Mouse (Mus musculus) kidney, postnatal 0 days (tissue): ENCODE results near the gene Ube2c. TPM values are rescaled to one million over a fixed set of nuclear protein-coding genes. Genes with fewer than 3 reads are reported as not detected.
A peak's percentile ranks its signal among the peaks of the same experiment; 100 is the strongest.

ENCODE experiments used
- ATAC-seq: fragments of 200-750 bp; cut with Nextera tagmentation; replicated peaks from 2 replicates; pipeline ENCODE4 v1.8.0; 2017; ENCODE audit warnings: low read depth, moderate number of reproducible peaks, moderate TSS enrichment, moderate library complexity; ENCODE audit not compliant: low FRiP score
- DNase-seq: peaks from one replicate; pipeline ENCODE4 v3.0.0-alpha.2; 2016; ENCODE audit warnings: low spot score
- H3K27ac ChIP-seq: fragments of 300-500 bp; sonication (generic); 2 replicates; pipeline ENCODE4 v1.5.1; 2014; ENCODE audit warnings: mild to moderate bottlenecking
- H3K27me3 ChIP-seq: fragments of 300-500 bp; sonication (generic); 2 replicates; pipeline ENCODE4 v1.6.1; 2014; ENCODE audit warnings: low read length, mixed read lengths; ENCODE audit not compliant: insufficient read depth
- H3K36me3 ChIP-seq: fragments of 300-500 bp; sonication (generic); 2 replicates; pipeline ENCODE4 v1.6.1; 2014; ENCODE audit warnings: low read length, mixed read lengths; ENCODE audit not compliant: insufficient read depth
- H3K4me1 ChIP-seq: fragments of 300-500 bp; sonication (generic); replicated peaks from 2 replicates; pipeline ENCODE4 v1.6.1; 2014; ENCODE audit warnings: antibody characterized with exemption, low read length, mixed read lengths; ENCODE audit not compliant: insufficient read depth
- H3K4me2 ChIP-seq: fragments of 300-500 bp; sonication (generic); 2 replicates; pipeline ENCODE4 v1.6.1; 2014; ENCODE audit warnings: mild to moderate bottlenecking, low read length, moderate library complexity, mixed read lengths
- H3K4me3 ChIP-seq: fragments of 300-500 bp; sonication (generic); replicated peaks from 2 replicates; pipeline ENCODE4 v1.5.1; 2014; ENCODE audit warnings: low read depth, low read length
- H3K9ac ChIP-seq: fragments of 300-500 bp; sonication (generic); 2 replicates; pipeline ENCODE4 v1.6.1; 2014; ENCODE audit warnings: low read depth, low read length
- H3K9me3 ChIP-seq: fragments of 300-500 bp; sonication (generic); replicated peaks from 2 replicates; pipeline ENCODE4 v1.6.1; 2016; ENCODE audit warnings: low read length, inconsistent platforms, mixed read lengths
- CTCF ChIP-seq: IDR thresholded peaks from 2 replicates; pipeline ENCODE4 v1.5.1; 2016; ENCODE audit warnings: antibody characterized with exemption, low read depth, mild to moderate bottlenecking, moderate library complexity
- WGBS: fragments of 180-500 bp; shearing (Covaris S2); extraction: QIAGEN DNeasy Blood & Tissue Kit; methylation state at CpG from one replicate; pipeline ENCODE4 v1.1.7; 2014; 5-methylcytosine and 5-hydroxymethylcytosine counted together
- polyA plus RNA-seq: library from polyadenylated mRNA; unstranded; fragments of >200 nt; fragmentation: Nextera tagmentation; extraction: Ambion mirVana; gene quantifications from 2 replicates; pipeline ENCODE4 v1.2.1, GENCODE M21; 2015

The Ube2c gene
- polyA plus RNA-seq, 1 experiment from 2014 or later, result 132 TPM

- H3K9ac ChIP-seq, result no peak overlapping the region
- no peak overlapping the region for H3K27ac ChIP-seq
- TF ChIP-seq CTCF, result no peak
- no peak overlapping the region for H3K4me3 ChIP-seq
- ATAC-seq (no peak), DNase-seq (no peak)
- no peaks in the 10 kb centered on the region for H3K4me1 ChIP-seq
- H3K4me2 ChIP-seq, result no peak overlapping the region
- no peaks in the 10 kb centered on the region for H3K9me3 ChIP-seq
- WGBS, result 87% methylated on average over 5 of the region's 5 CpGs
- H3K27me3 ChIP-seq, result no peaks in the 10 kb centered on the region
- no peaks in the 10 kb centered on the region for H3K36me3 ChIP-seq
Measured at GRCm38 (mm10) chr2:164735446-164735845, 34.3 kb upstream of the Ube2c start.

- H3K4me2 ChIP-seq, result no peak overlapping the region
- H3K27ac ChIP-seq, result no peak overlapping the region
- DNase-seq (no peak), ATAC-seq (peak; percentile 63)
- no peak overlapping the region for H3K9ac ChIP-seq
- no peak for TF ChIP-seq CTCF
- H3K27me3 ChIP-seq, result no peaks in the 10 kb centered on the region
- 73% methylated on average over 3 of the region's 3 CpGs for WGBS
- no peaks in the 10 kb centered on the region for H3K36me3 ChIP-seq
- no peak overlapping the region for H3K4me3 ChIP-seq
- no peaks in the 10 kb centered on the region for H3K4me1 ChIP-seq
- no peaks in the 10 kb centered on the region for H3K9me3 ChIP-seq
Measured at GRCm38 (mm10) chr2:164737377-164738090, 32.2 kb upstream of the Ube2c start.

GRCm38 (mm10) chr2:164739876-164740275 lies 29.8 kb upstream of the Ube2c start:
- Histone ChIP-seq H3K4me1 (0 out of 2 replicates have a peak, but pooled peaks cover under 1% of the 10 kb centered on the region), H3K36me3 (no peaks in the 10 kb centered on the region), H3K9ac (no peak overlapping the region), H3K4me2 (no peak overlapping the region), H3K9me3 (no peaks in the 10 kb centered on the region), H3K27ac (no peak overlapping the region), H3K27me3 (no peaks in the 10 kb centered on the region), H3K4me3 (no peak overlapping the region)
- no peak for DNase-seq
- ATAC-seq, result no peak
- WGBS, result 56% methylated on average over 7 of the region's 7 CpGs
- TF ChIP-seq CTCF, result no peak

GRCm38 (mm10) chr2:164744987-164745386 lies 24.7 kb upstream of the Ube2c start:
- H3K36me3 ChIP-seq, result 0 out of 2 replicates have a peak, but pooled peaks cover 4% of the 10 kb centered on the region
- no peaks in the 10 kb centered on the region for H3K9me3 ChIP-seq
- H3K27me3 ChIP-seq, result no peaks in the 10 kb centered on the region
- H3K4me2 ChIP-seq, result peak overlapping the region; percentile 94
- peaks cover 13% of the 10 kb centered on the region; the same call in 1 of the 2 replicates for H3K4me1 ChIP-seq
- no peak overlapping the region for H3K27ac ChIP-seq
- ATAC-seq, result no peak
- peak overlapping the region; percentile 93 for H3K4me3 ChIP-seq
- peak overlapping the region; percentile 96; the same call in 1 of the 2 replicates for H3K9ac ChIP-seq
- no peak for TF ChIP-seq CTCF
- 63% methylated on average over 13 of the region's 13 CpGs for WGBS
- DNase-seq, result no peak

- no peak for TF ChIP-seq CTCF
- H3K9me3 ChIP-seq, result no peaks in the 10 kb centered on the region
- H3K36me3 ChIP-seq, result peaks cover 11% of the 10 kb centered on the region
- peak within 1 kb of the TSS; percentile 96 for H3K9ac ChIP-seq
- no peaks in the 10 kb centered on the region for H3K27me3 ChIP-seq
- H3K4me3 ChIP-seq, result peak within 1 kb of the TSS; percentile 93
- ATAC-seq (peak; percentile 85), DNase-seq (peak; percentile 91)
- peaks cover 13% of the 10 kb centered on the region; the same call in 1 of the 2 replicates for H3K4me1 ChIP-seq
- under 1% methylated on average over 70 of the region's 70 CpGs for WGBS
- H3K27ac ChIP-seq, result peak within 1 kb of the TSS; percentile 76
- peak within 1 kb of the TSS; percentile 94 for H3K4me2 ChIP-seq
Measured at GRCm38 (mm10) chr2:164745843-164746479, 23.7 kb upstream of the Ube2c start, which contains the start of the genes Wfdc3 and Dnttip1. Gene Wfdc3, minus strand, starts transcription at chr2:164745931. Gene Dnttip1, plus strand, starts transcription at chr2:164745983.

GRCm38 (mm10) chr2:164746693-164747092 lies 23.0 kb upstream of the Ube2c start:
- no peaks in the 10 kb centered on the region for H3K27me3 ChIP-seq
- peak overlapping the region; percentile 94 for H3K4me2 ChIP-seq
- peaks cover 13% of the 10 kb centered on the region; the same call in 1 of the 2 replicates for H3K4me1 ChIP-seq
- H3K36me3 ChIP-seq, result peaks cover 13% of the 10 kb centered on the region
- no peaks in the 10 kb centered on the region for H3K9me3 ChIP-seq
- WGBS, result 42% methylated on average over 8 of the region's 8 CpGs
- ATAC-seq, result 0 out of 2 replicates have a peak, but pooled peaks have one; percentile 19
- TF ChIP-seq CTCF, result no peak
- H3K9ac ChIP-seq, result peak overlapping the region; percentile 96
- H3K4me3 ChIP-seq, result peak overlapping the region; percentile 93
- H3K27ac ChIP-seq, result no peak overlapping the region
- no peak for DNase-seq
